Mouse (Mus musculus): ENCODE measurements around the gene Lama2.

Lama2 gene

GRCm38 (mm10) chr10:27382887-27383609 lies 236.5 kb downstream of the Lama2 start:
- no peak for DNase-seq

- DNase-seq, result no peak
Observed at GRCm38 (mm10) chr10:27378286-27378685, 241.3 kb downstream of the Lama2 start.

GRCm38 (mm10) chr10:27344278-27344677 lies 275.3 kb downstream of the Lama2 start:
- DNase-seq, result no peak

GRCm38 (mm10) chr10:27322410-27322990 lies 297.1 kb downstream of the Lama2 start:
- DNase-seq, result no peak

- DNase-seq, result no peak
Observed at GRCm38 (mm10) chr10:27307444-27307843, 312.1 kb downstream of the Lama2 start.

- no peak for DNase-seq
Observed at GRCm38 (mm10) chr10:27305301-27305700, 314.3 kb downstream of the Lama2 start.

GRCm38 (mm10) chr10:27285098-27285860 lies 334.3 kb downstream of the Lama2 start:
- no peak for DNase-seq

GRCm38 (mm10) chr10:27267432-27267831 lies 352.1 kb downstream of the Lama2 start:
- DNase-seq, result no peak

GRCm38 (mm10) chr10:27265812-27266211 lies 353.7 kb downstream of the Lama2 start:
- no peak for DNase-seq

GRCm38 (mm10) chr10:27264713-27265112 lies 354.8 kb downstream of the Lama2 start:
- no peak for DNase-seq

GRCm38 (mm10) chr10:27249741-27250140 lies 369.8 kb downstream of the Lama2 start:
- no peak for DNase-seq

GRCm38 (mm10) chr10:27234755-27235154 lies 384.8 kb downstream of the Lama2 start:
- DNase-seq, result no peak

GRCm38 (mm10) chr10:27233577-27233976 lies 386.0 kb downstream of the Lama2 start:
- no peak for DNase-seq

- DNase-seq, result no peak
Observed at GRCm38 (mm10) chr10:27223815-27224375, 395.7 kb downstream of the Lama2 start.

GRCm38 (mm10) chr10:27222639-27223315 lies 396.8 kb downstream of the Lama2 start:
- DNase-seq, result no peak

GRCm38 (mm10) chr10:27219698-27220097 lies 399.9 kb downstream of the Lama2 start:
- DNase-seq, result no peak

GRCm38 (mm10) chr10:27207320-27207719 lies 412.2 kb downstream of the Lama2 start:
- DNase-seq, result no peak

- no peak for DNase-seq
Observed at GRCm38 (mm10) chr10:27198443-27198842, 421.1 kb downstream of the Lama2 start.

- no peak for DNase-seq
Observed at GRCm38 (mm10) chr10:27193986-27194908, 425.3 kb downstream of the Lama2 start.

GRCm38 (mm10) chr10:27188630-27189365 lies 430.8 kb downstream of the Lama2 start:
- DNase-seq, result no peak

- DNase-seq, result no peak
Observed at GRCm38 (mm10) chr10:27184185-27184584, 435.4 kb downstream of the Lama2 start.

Data from spleen, adult 18-20 months (tissue).